Mouse (Mus musculus) CH12.LX (cell line): ENCODE data around the gene Pax5. TPM values are rescaled to one million over a fixed set of nuclear protein-coding genes. Genes with fewer than 3 reads are reported as not detected.

ENCODE experiments used
- DNase-seq: peaks from one replicate; pipeline ENCODE4 v3.0.0-alpha.2; 2013; ENCODE audit errors: extremely low read depth
- H3K27ac ChIP-seq: 2 replicates; pipeline ENCODE4 v1.5.1; 2012; ENCODE audit warnings: low read depth, mild to moderate bottlenecking, control low read depth, moderate library complexity; ENCODE audit not compliant: insufficient read depth
- H3K27me3 ChIP-seq: replicated peaks from 2 replicates; pipeline ENCODE3; 2012; ENCODE audit warnings: inconsistent platforms
- H3K36me3 ChIP-seq, 2 experiments: replicated peaks in 1 of 2; 2 replicates each; pipeline versions ENCODE3 to v1.6.1; 2012; ENCODE audit warnings: inconsistent platforms in 1 of 2, low read length in 1 of 2, mild to moderate bottlenecking in 1 of 2, mixed read lengths in 1 of 2, moderate library complexity in 1 of 2; ENCODE audit not compliant: control insufficient read depth in 1 of 2, insufficient read depth in 1 of 2
- H3K4me1 ChIP-seq, 2 experiments: 2 replicates each; pipeline ENCODE4 v1.6.1; 2012; ENCODE audit warnings: inconsistent platforms in 1 of 2, moderate library complexity in 1 of 2; ENCODE audit not compliant: insufficient read depth in 2 of 2, control insufficient read depth in 1 of 2
- H3K4me2 ChIP-seq: 2 replicates; pipeline ENCODE4 v1.6.1; 2012; ENCODE audit warnings: low read depth, mild to moderate bottlenecking, control low read depth; ENCODE audit not compliant: poor library complexity, insufficient read depth, severe bottlenecking
- H3K4me3 ChIP-seq, 3 experiments: fragments of 150-350 bp in 1 of 3; sonication (generic) in 1 of 3; replicated peaks in 1 of 3; 2 replicates each; pipeline versions ENCODE3 to v1.5.1; 2011 to 2012; ENCODE audit warnings: low read depth in 2 of 3, low read length in 2 of 3, mild to moderate bottlenecking in 2 of 3, moderate library complexity in 2 of 3, control low read depth in 1 of 3, improper control_type of control experiment in 1 of 3, inconsistent platforms in 1 of 3, mixed read lengths in 1 of 3; ENCODE audit not compliant: poor library complexity in 1 of 3
- H3K79me2 ChIP-seq: replicated peaks from 2 replicates; pipeline ENCODE4 v1.6.1; 2012; ENCODE audit warnings: mild to moderate bottlenecking, moderate library complexity; ENCODE audit not compliant: control insufficient read depth, poor library complexity, insufficient read depth, severe bottlenecking; ENCODE audit errors: extremely low read depth
- H3K9ac ChIP-seq: 2 replicates; pipeline ENCODE4 v1.6.1; 2012; ENCODE audit warnings: low read depth, mild to moderate bottlenecking, control low read depth, moderate library complexity; ENCODE audit not compliant: insufficient read depth
- H3K9me3 ChIP-seq: replicated peaks from 2 replicates; pipeline ENCODE3; 2012; ENCODE audit warnings: low read length, inconsistent platforms, mixed read lengths
- BHLHE40 ChIP-seq: IDR thresholded peaks from 2 replicates; pipeline ENCODE4 v1.6.1; 2011; ENCODE audit warnings: mild to moderate bottlenecking, low read depth, low read length, improper control_type of control experiment
- CHD1 ChIP-seq: IDR thresholded peaks from 2 replicates; pipeline ENCODE4 v1.6.1; 2012; ENCODE audit warnings: low read depth, low read length, improper control_type of control experiment, inconsistent platforms
- CTCF ChIP-seq, 2 experiments: IDR thresholded peaks in 1 of 2; conservative IDR thresholded peaks in 1 of 2; 2 replicates each; pipeline ENCODE4 v1.5.1; 2011 to 2012; ENCODE audit warnings: low read depth in 2 of 2, low read length in 2 of 2, improper control_type of control experiment in 1 of 2, inconsistent platforms in 1 of 2, mild to moderate bottlenecking in 1 of 2, moderate library complexity in 1 of 2
- ELF1 ChIP-seq: IDR thresholded peaks from 2 replicates; pipeline ENCODE4 v1.6.1; 2014; ENCODE audit warnings: low read depth, mild to moderate bottlenecking, inconsistent platforms, low read length, improper control_type of control experiment
- EP300 ChIP-seq: IDR thresholded peaks from 2 replicates; pipeline ENCODE4 v1.6.1; 2011; ENCODE audit warnings: low read length, improper control_type of control experiment
- ETS1 ChIP-seq: conservative IDR thresholded peaks from 2 replicates; pipeline ENCODE4 v1.6.1; 2012; ENCODE audit warnings: low read depth, mild to moderate bottlenecking, inconsistent platforms, low read length, improper control_type of control experiment, moderate library complexity
- HCFC1 ChIP-seq: IDR thresholded peaks from 2 replicates; pipeline ENCODE4 v1.6.1; 2012; ENCODE audit warnings: low read depth, mild to moderate bottlenecking, inconsistent platforms, low read length, improper control_type of control experiment
- IRF4 ChIP-seq: IDR thresholded peaks from 2 replicates; pipeline ENCODE4 v1.6.1; 2014; ENCODE audit warnings: low read depth, mild to moderate bottlenecking, inconsistent platforms, low read length, improper control_type of control experiment
- JUN ChIP-seq: IDR thresholded peaks from 2 replicates; pipeline ENCODE4 v1.6.1; 2011; ENCODE audit warnings: low read depth, mild to moderate bottlenecking, low read length, improper control_type of control experiment, moderate library complexity; ENCODE audit not compliant: insufficient read depth
- MAFK ChIP-seq: IDR thresholded peaks from 2 replicates; pipeline ENCODE4 v1.6.1; 2011; ENCODE audit warnings: low read length, improper control_type of control experiment; ENCODE audit not compliant: insufficient replicate concordance
- MAX ChIP-seq: IDR thresholded peaks from 2 replicates; pipeline ENCODE4 v1.6.1; 2011; ENCODE audit warnings: low read length, improper control_type of control experiment
- MAZ ChIP-seq: IDR thresholded peaks from 2 replicates; pipeline ENCODE4 v1.6.1; 2012; ENCODE audit warnings: low read depth, mild to moderate bottlenecking, inconsistent platforms, low read length, improper control_type of control experiment, moderate library complexity
- MEF2A ChIP-seq: IDR thresholded peaks from 2 replicates; pipeline ENCODE4 v1.6.1; 2014; ENCODE audit warnings: low read depth, mild to moderate bottlenecking, inconsistent platforms, low read length, improper control_type of control experiment, borderline replicate concordance
- MXI1 ChIP-seq: IDR thresholded peaks from 2 replicates; pipeline ENCODE4 v1.6.1; 2011; ENCODE audit warnings: mild to moderate bottlenecking, low read depth, low read length, improper control_type of control experiment
- MYC ChIP-seq: IDR thresholded peaks from 2 replicates; pipeline ENCODE4 v1.6.1; 2011; ENCODE audit warnings: low read depth, mild to moderate bottlenecking, improper control_type of control experiment, low read length
- NRF1 ChIP-seq: IDR thresholded peaks from 2 replicates; pipeline ENCODE4 v1.6.1; 2014; ENCODE audit warnings: low read depth, mild to moderate bottlenecking, inconsistent platforms, low read length, improper control_type of control experiment, moderate library complexity
- PAX5 ChIP-seq: IDR thresholded peaks from 2 replicates; pipeline ENCODE4 v1.6.1; 2012; ENCODE audit warnings: low read length, inconsistent platforms, mixed read lengths
- POLR2A ChIP-seq: IDR thresholded peaks from 2 replicates; pipeline ENCODE4 v1.6.1; 2011; ENCODE audit warnings: low read depth, mild to moderate bottlenecking, improper control_type of control experiment, low read length
- RAD21 ChIP-seq: IDR thresholded peaks from 2 replicates; pipeline ENCODE4 v1.6.1; 2011; ENCODE audit warnings: low read depth, mild to moderate bottlenecking, low read length, improper control_type of control experiment, moderate library complexity
- RCOR1 ChIP-seq: conservative IDR thresholded peaks from 2 replicates; pipeline ENCODE4 v1.6.1; 2012; ENCODE audit warnings: low read depth, mild to moderate bottlenecking, inconsistent platforms, low read length, improper control_type of control experiment
- SIN3A ChIP-seq: IDR thresholded peaks from 2 replicates; pipeline ENCODE4 v1.6.1; 2012; ENCODE audit warnings: low read length, improper control_type of control experiment, inconsistent platforms
- SMC3 ChIP-seq: IDR thresholded peaks from 2 replicates; pipeline ENCODE4 v1.6.1; 2011; ENCODE audit warnings: low read depth, low read length, improper control_type of control experiment
- TBP ChIP-seq: conservative IDR thresholded peaks from 2 replicates; pipeline ENCODE4 v1.6.1; 2011; ENCODE audit warnings: low read depth, low read length, improper control_type of control experiment
- TCF12 ChIP-seq: IDR thresholded peaks from 2 replicates; pipeline ENCODE4 v1.6.1; 2014; ENCODE audit warnings: low read depth, mild to moderate bottlenecking, inconsistent platforms, low read length, improper control_type of control experiment
- USF2 ChIP-seq: conservative IDR thresholded peaks from 2 replicates; pipeline ENCODE4 v1.6.1; 2011; ENCODE audit warnings: low read depth, low read length, improper control_type of control experiment
- ZC3H11A ChIP-seq: IDR thresholded peaks from 2 replicates; pipeline ENCODE4 v1.6.1; 2012; ENCODE audit warnings: low read depth, mild to moderate bottlenecking, inconsistent platforms, low read length, improper control_type of control experiment
- ZNF384 ChIP-seq: IDR thresholded peaks from 2 replicates; pipeline ENCODE4 v1.6.1; 2012; ENCODE audit warnings: low read depth, low read length, improper control_type of control experiment, inconsistent platforms
- dilution Hi-C: fragments of 300-500 bp; cut with MboI; formaldehyde crosslinking; loops from 2 replicates; pipeline ENCODE4 v1.14.3; 2020; ENCODE audit warnings: low sequenced_read_pairs; ENCODE audit not compliant: extremely low pct_unique_long_range_greater_than_20kb, extremely low pct_ligation_motif_present
- in situ Hi-C: fragments of 300-500 bp; cut with MboI; formaldehyde crosslinking; loops from 3 replicates; pipeline ENCODE4 v1.14.3; 2019; ENCODE audit warnings: low sequenced_read_pairs, low pct_ligation_motif_present, low pct_unique_long_range_greater_than_20kb, mixed read lengths
- polyA plus RNA-seq: library from polyadenylated mRNA; unstranded; fragments of >175 nt; gene quantifications from 2 replicates; pipeline ENCODE4 v1.2.1, GENCODE M21; 2012; ENCODE audit warnings: low read depth; ENCODE audit not compliant: insufficient read length
- total RNA-seq, 2 experiments: library from RNA; depleted of rRNA; stranded (reverse); fragments of 300-350 nt in 1 of 2; fragments of >200 nt in 1 of 2; gene quantifications; 2 replicates each; pipeline ENCODE4 v1.2.3; 2012 to 2014

Gene Pax5
- total and polyA plus RNA-seq, 3 experiments: 13.5 to 57.4 (median 21.8) TPM

DNA sequence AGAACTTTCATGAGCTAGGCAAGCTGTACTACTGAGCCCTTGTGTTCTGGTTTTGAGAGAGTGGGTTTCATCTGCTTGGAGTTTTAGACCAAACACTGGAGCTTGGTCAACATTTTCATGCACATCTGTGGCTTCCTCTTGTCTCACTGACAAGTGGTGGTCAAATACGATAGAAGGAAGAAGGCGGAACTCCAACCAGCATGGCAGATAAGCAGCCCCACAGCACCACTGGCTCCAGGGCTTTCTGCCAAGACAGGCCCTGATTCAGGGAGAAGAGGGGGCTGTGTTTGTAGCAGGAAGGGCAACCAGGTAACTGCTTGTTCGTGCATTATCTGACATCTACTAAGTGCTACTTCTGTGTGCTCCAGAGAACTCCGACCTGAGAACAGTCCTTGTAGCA lies 127.6 kb downstream of the Pax5 start:
- dilution Hi-C loops (no loop called here), in situ Hi-C loops (no loop called here)
- H3K4me3 ChIP-seq: no peak overlapping the region
- no peaks in the 10 kb centered on the region for H3K9me3 ChIP-seq
- no peak overlapping the region for H3K27ac ChIP-seq
- H3K4me1 ChIP-seq: peaks cover 0 to 49% of the 10 kb centered on the region in 2 experiments; a peak in 2 of 4 replicates
- no peak overlapping the region for H3K9ac ChIP-seq
- H3K4me2 ChIP-seq: no peak overlapping the region
- peaks cover 9 to 92% of the 10 kb centered on the region in 2 experiments for H3K36me3 ChIP-seq
- TF ChIP-seq IRF4 (no peak), CTCF (conservative IDR thresholded peaks at IDR 0.05 in 1 of 2, IDR thresholded peaks at IDR 0.05 in 1 of 2; ENCODE audit: low read depth in 2 of 2, low read length in 2 of 2) (no peak), MYC (no peak), MAX (no peak), CHD1 (no peak), MXI1 (no peak), SIN3A (no peak), TCF12 (no peak), EP300 (no peak), JUN (no peak), RAD21 (no peak)
- H3K79me2 ChIP-seq: no peaks in the 10 kb centered on the region
- H3K27me3 ChIP-seq: no peaks in the 10 kb centered on the region
- DNase-seq: no peak

DNA sequence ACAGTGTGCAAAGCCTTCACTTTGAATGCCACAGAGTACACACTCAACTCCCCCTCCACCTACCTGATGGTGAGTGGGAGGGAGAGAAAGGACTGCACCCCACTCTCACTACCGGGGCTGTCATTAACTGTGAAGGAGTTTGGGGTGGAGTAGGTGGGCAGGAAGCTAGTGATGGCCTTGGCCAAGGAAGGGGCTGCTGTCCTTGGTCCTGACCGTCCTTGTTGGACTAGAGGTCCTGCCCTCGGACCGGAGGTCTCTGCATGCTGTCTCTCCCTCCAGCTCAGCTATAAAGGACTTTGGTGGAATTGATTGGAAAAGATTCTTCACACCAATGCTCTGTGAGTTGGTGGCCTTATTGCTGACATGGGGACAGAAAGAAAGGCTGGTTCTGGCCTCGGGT lies 131.7 kb downstream of the Pax5 start:
- DNase-seq: no peak
- H3K9ac ChIP-seq: no peak overlapping the region
- in situ Hi-C loops: no loop called here

DNA sequence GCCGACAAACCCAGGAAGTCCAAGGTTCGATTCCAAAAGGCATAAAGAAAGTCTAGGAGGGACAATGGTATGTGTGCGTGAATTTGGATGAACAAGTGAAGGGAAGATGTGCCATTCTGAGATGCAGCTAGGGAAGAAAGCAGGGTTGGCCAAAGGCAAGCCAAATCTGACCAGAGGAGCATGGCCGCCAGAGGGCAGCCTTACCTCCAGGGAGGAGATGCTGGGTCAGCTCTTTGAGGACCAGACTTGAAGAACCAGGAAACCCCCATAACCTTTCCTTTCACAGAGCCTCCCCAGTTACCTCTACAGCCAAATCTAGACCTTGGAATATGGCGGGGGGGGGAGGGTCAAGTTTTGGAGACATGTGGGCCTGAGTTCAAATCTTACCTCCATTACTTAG lies 133.0 kb downstream of the Pax5 start:
- in situ Hi-C loops (no loop called here), dilution Hi-C loops (no loop called here)
- H3K4me2 ChIP-seq: peak overlapping the region; percentile 37
- H3K4me1 ChIP-seq: peaks cover 25 to 77% of the 10 kb centered on the region in 2 experiments
- no peaks in the 10 kb centered on the region for H3K27me3 ChIP-seq
- no peaks in the 10 kb centered on the region for H3K79me2 ChIP-seq
- H3K9ac ChIP-seq: no peak overlapping the region
- H3K36me3 ChIP-seq: peaks cover 0 to 73% of the 10 kb centered on the region in 2 experiments
- peak overlapping the region; percentile 50 for H3K27ac ChIP-seq
- peak; percentile 63 for DNase-seq
- no peaks in the 10 kb centered on the region for H3K9me3 ChIP-seq
- H3K4me3 ChIP-seq: no peak overlapping the region
- TF ChIP-seq RAD21: peak; percentile 80
- peak; percentile 51; the same call in 1 of the 2 replicates for TF ChIP-seq MEF2A
- TF ChIP-seq BHLHE40: peak; percentile 30; the same call in 1 of the 2 replicates
- TF ChIP-seq SMC3: peak; percentile 92
- TF ChIP-seq USF2: no peak
- TF ChIP-seq MYC: 0 out of 2 replicates have a peak, but pooled peaks have one; percentile 39
- peak; percentile 99 for TF ChIP-seq MAFK
- TF ChIP-seq RCOR1: 0 out of 2 replicates have a peak, but pooled peaks have one; percentile 41
- TF ChIP-seq ELF1: peak; percentile 57; the same call in 1 of the 2 replicates
- TF ChIP-seq MAZ: 0 out of 2 replicates have a peak, but pooled peaks have one; percentile 41
- peak; percentile 54; the same call in 1 of the 2 replicates for TF ChIP-seq ETS1
- TF ChIP-seq POLR2A: no peak
- TF ChIP-seq ZC3H11A: peak; percentile 38; the same call in 1 of the 2 replicates
- TF ChIP-seq CTCF (conservative IDR thresholded peaks at IDR 0.05 in 1 of 2, IDR thresholded peaks at IDR 0.05 in 1 of 2; ENCODE audit: low read depth in 2 of 2, low read length in 2 of 2): peak; percentile 56 to 86; a peak in 3 of 4 replicates
- peak; percentile 22; the same call in 1 of the 2 replicates for TF ChIP-seq EP300
- no peak for TF ChIP-seq MAX

More for the DNA sequence above, 131.7 kb downstream of the Pax5 start:
- peaks cover 21 to 71% of the 10 kb centered on the region in 2 experiments for H3K4me1 ChIP-seq
- no peaks in the 10 kb centered on the region for H3K27me3 ChIP-seq
- H3K27ac ChIP-seq: no peak overlapping the region
- no peak overlapping the region for H3K4me2 ChIP-seq
- H3K36me3 ChIP-seq: peaks cover 0 to 80% of the 10 kb centered on the region in 2 experiments
- H3K9me3 ChIP-seq: no peaks in the 10 kb centered on the region
- no peaks in the 10 kb centered on the region for H3K79me2 ChIP-seq
- no peak overlapping the region for H3K4me3 ChIP-seq
- dilution Hi-C loops: no loop called here
- TF ChIP-seq MAFK (no peak), NRF1 (no peak), BHLHE40 (no peak), PAX5 (no peak), ZNF384 (no peak), ZC3H11A (no peak), TBP (no peak), HCFC1 (no peak)
